Mouse (Mus musculus) heart, adult 2 months (tissue): ENCODE data around the gene OR5BS1P.
"Not testable (repeated sequence)": the region's sequence is repeated elsewhere in the genome, so short reads cannot be mapped to it uniquely, and the experiment has no call there.

Experiments
- CTCF ChIP-seq: fragments of 200-600 bp; IDR thresholded peaks from 2 replicates; pipeline ENCODE4 v1.8.1; 2022; ENCODE audit warnings: antibody characterized with exemption, mild to moderate bottlenecking, moderate library complexity
- POLR2A ChIP-seq: fragments of 200-500 bp; IDR thresholded peaks from 2 replicates; pipeline ENCODE4 v1.6.1; 2011; ENCODE audit warnings: mild to moderate bottlenecking, low read depth, low read length, control low read depth; ENCODE audit not compliant: insufficient read depth

GRCm38 (mm10) chr15:98513676-98514075 lies 44.0 kb downstream of the OR5BS1P start:
- TF ChIP-seq CTCF, POLR2A: not testable (repeated sequence)
